Mouse (Mus musculus) left cerebral cortex, adult 18-20 months (tissue): ENCODE results near the gene Arhgap45. TPM values are rescaled to one million over a fixed set of nuclear protein-coding genes. Genes with fewer than 3 reads are reported as not detected.

Source experiments
- DNase-seq, 2 experiments: peaks; one replicate each; pipeline ENCODE4 v3.0.0; 2021 to 2022; ENCODE audit warnings: low spot score in 2 of 2, mixed read lengths in 1 of 2
- long read RNA-seq, 2 experiments: library from polyadenylated mRNA; stranded (forward); transcript quantifications; one replicate each; pipeline ENCODE4 v2.0.0; 2021
- total RNA-seq, 2 experiments: library from RNA; stranded (reverse); gene quantifications; 2 replicates each; pipeline ENCODE4 v1.2.3; 2021

The Arhgap45 gene
- 1 to 10 TPM; 3.7 to 4.1 TPM for total RNA-seq
- long read RNA-seq, experiment 1, transcript Arhgap45-202 (23 exons, 3,948 nt): major isoform, 6 of 7 reads
- long read RNA-seq, experiment 1, partial matches to known transcripts: 1 of 7 reads
- long read RNA-seq, experiment 1, other reads (novel, unspliced or antisense): 0 of 7 reads
- long read RNA-seq, experiment 2, transcript Arhgap45-202 (23 exons, 3,948 nt): major isoform, 5 of 9 reads
- long read RNA-seq, experiment 2, partial matches to known transcripts: 2 of 9 reads
- long read RNA-seq, experiment 2, other reads (novel, unspliced or antisense): 2 of 9 reads

- DNase-seq: no peak
These were observed at the start of gene Arhgap45 for GRCm38 (mm10) chr10:80016511-80016910. Gene Arhgap45, plus strand, starts transcription at chr10:80016653.

GRCm38 (mm10) chr10:79966886-79967400, 49.5 kb upstream of the Arhgap45 start:
- no peak for DNase-seq

GRCm38 (mm10) chr10:79968181-79968580, 48.3 kb upstream of the Arhgap45 start:
- DNase-seq: no peak

- no peak for DNase-seq
These were observed 47.3 kb upstream of the Arhgap45 start for GRCm38 (mm10) chr10:79969124-79969568.

- DNase-seq: no peak
These were observed 45.9 kb upstream of the Arhgap45 start, which contains the start of gene Grin3b for GRCm38 (mm10) chr10:79970415-79971182. Gene Grin3b, plus strand, starts transcription at chr10:79970715.

GRCm38 (mm10) chr10:79971183-79971497, 45.3 kb upstream of the Arhgap45 start:
- DNase-seq: no peak

- DNase-seq: no peak
These were observed 43.6 kb upstream of the Arhgap45 start for GRCm38 (mm10) chr10:79972831-79973230.

GRCm38 (mm10) chr10:79974087-79974486, 42.4 kb upstream of the Arhgap45 start:
- no peak for DNase-seq

GRCm38 (mm10) chr10:79974668-79975067, 41.8 kb upstream of the Arhgap45 start:
- DNase-seq: no peak

GRCm38 (mm10) chr10:79976071-79976721, 40.3 kb upstream of the Arhgap45 start:
- no peak for DNase-seq

- DNase-seq: no peak
These were observed 39.7 kb upstream of the Arhgap45 start for GRCm38 (mm10) chr10:79976722-79977107.

- DNase-seq: no peak
These were observed 39.1 kb upstream of the Arhgap45 start for GRCm38 (mm10) chr10:79977324-79977723.

GRCm38 (mm10) chr10:79978061-79978460, 38.4 kb upstream of the Arhgap45 start:
- no peak for DNase-seq

GRCm38 (mm10) chr10:79979401-79980155, 36.9 kb upstream of the Arhgap45 start:
- DNase-seq: no peak

GRCm38 (mm10) chr10:79983205-79983604, 33.2 kb upstream of the Arhgap45 start:
- DNase-seq: no peak

GRCm38 (mm10) chr10:79983670-79984069, 32.8 kb upstream of the Arhgap45 start:
- DNase-seq: peak; percentile 57 to 68

GRCm38 (mm10) chr10:79984195-79984816, 32.1 kb upstream of the Arhgap45 start, which contains the start of gene Tmem259:
Gene Tmem259, minus strand, starts transcription at chr10:79984330.
- peak; percentile 81 to 89 for DNase-seq

- DNase-seq: peak; percentile 89 to 96
These were observed 31.6 kb upstream of the Arhgap45 start for GRCm38 (mm10) chr10:79984871-79985270.

GRCm38 (mm10) chr10:79985334-79986231, 30.9 kb upstream of the Arhgap45 start:
- peak; percentile 56 to 60 for DNase-seq
